Mouse (Mus musculus) ES-Bruce4 (cell line): ENCODE results near the gene Actn3. TPM values are rescaled to one million over a fixed set of nuclear protein-coding genes. Genes with fewer than 3 reads are reported as not detected.
A peak's percentile ranks its signal among the peaks of the same experiment; 100 is the strongest.

ENCODE experiments used
- H3K27ac ChIP-seq: 2 replicates; pipeline ENCODE4 v1.5.1; 2012; ENCODE audit warnings: low read length, inconsistent platforms; ENCODE audit not compliant: insufficient read depth
- H3K27me3 ChIP-seq: 2 replicates; pipeline ENCODE4 v1.6.1; 2012; ENCODE audit warnings: mild to moderate bottlenecking, low read length, inconsistent platforms; ENCODE audit not compliant: control insufficient read depth, poor library complexity, insufficient read depth, severe bottlenecking
- H3K36me3 ChIP-seq: 2 replicates; pipeline ENCODE4 v1.6.1; 2012; ENCODE audit warnings: inconsistent platforms, mild to moderate bottlenecking, low read length, moderate library complexity; ENCODE audit not compliant: control insufficient read depth, poor library complexity, insufficient read depth, severe bottlenecking
- H3K4me1 ChIP-seq: one replicate; pipeline ENCODE4 v1.8.1; 2011; ENCODE audit warnings: low read length; ENCODE audit not compliant: control insufficient read depth, insufficient read depth
- H3K4me3 ChIP-seq: 2 replicates; pipeline ENCODE4 v1.5.1; 2011; ENCODE audit warnings: low read depth, mild to moderate bottlenecking, low read length
- H3K9ac ChIP-seq: 2 replicates; pipeline ENCODE4 v1.6.1; 2012; ENCODE audit warnings: low read depth, mild to moderate bottlenecking, inconsistent platforms; ENCODE audit not compliant: poor library complexity, severe bottlenecking
- H3K9me3 ChIP-seq: replicated peaks from 2 replicates; pipeline ENCODE4 v1.6.1; 2012; ENCODE audit warnings: mild to moderate bottlenecking, low read length, inconsistent platforms; ENCODE audit not compliant: control insufficient read depth, poor library complexity, insufficient read depth, severe bottlenecking
- CTCF ChIP-seq: IDR thresholded peaks from one replicate; pipeline ENCODE4 v1.8.1; 2011; ENCODE audit warnings: low read depth, low read length
- EP300 ChIP-seq: IDR thresholded peaks from 2 replicates; pipeline ENCODE4 v1.6.1; 2011; ENCODE audit warnings: low read depth, low read length; ENCODE audit not compliant: insufficient read depth
- POLR2A ChIP-seq: IDR thresholded peaks from one replicate; pipeline ENCODE4 v1.8.1; 2011; ENCODE audit warnings: low read length; ENCODE audit not compliant: insufficient read depth
- polyA plus RNA-seq: library from polyadenylated mRNA; stranded (reverse); fragments of >200 nt; gene quantifications from 2 replicates; pipeline ENCODE4 v1.2.4, GENCODE M21; 2011; ENCODE audit warnings: low read depth; ENCODE audit not compliant: missing spikeins, insufficient read depth, insufficient read length

Gene Actn3
- polyA plus RNA-seq, 1 experiment: 4.5 TPM

GRCm38 (mm10) chr19:4908107-4908506, 30.4 kb upstream of the Actn3 start:
- no peaks in the 10 kb centered on the region for H3K9me3 ChIP-seq
- H3K4me1 ChIP-seq: no peaks in the 10 kb centered on the region
- peaks cover 17% of the 10 kb centered on the region for H3K36me3 ChIP-seq
- no peak overlapping the region for H3K9ac ChIP-seq
- TF ChIP-seq CTCF (peak; percentile 61), EP300 (no peak)
- no peak overlapping the region for H3K4me3 ChIP-seq
- H3K27me3 ChIP-seq: no peaks in the 10 kb centered on the region
- no peak overlapping the region for H3K27ac ChIP-seq

GRCm38 (mm10) chr19:4905979-4906794, 28.5 kb upstream of the Actn3 start, which contains the start of gene Bbs1:
Gene Bbs1 (minus strand): TSS chr19:4906628.
- TF ChIP-seq CTCF: no peak
- Histone ChIP-seq H3K36me3 (peaks cover 6% of the 10 kb centered on the region; the same call in 1 of the 2 replicates), H3K27ac (no peak within 1 kb of the TSS), H3K27me3 (no peaks in the 10 kb centered on the region), H3K4me3 (peak within 1 kb of the TSS; percentile 90), H3K9me3 (no peaks in the 10 kb centered on the region), H3K9ac (peak within 1 kb of the TSS; percentile 60), H3K4me1 (no peaks in the 10 kb centered on the region)

- Histone ChIP-seq H3K9me3 (no peaks in the 10 kb centered on the region), H3K4me1 (no peaks in the 10 kb centered on the region), H3K36me3 (no peaks in the 10 kb centered on the region), H3K27ac (no peak overlapping the region), H3K9ac (no peak overlapping the region), H3K4me3 (no peak overlapping the region), H3K27me3 (no peaks in the 10 kb centered on the region)
- TF ChIP-seq POLR2A (no peak), CTCF (no peak), EP300 (no peak)
These were observed 22.2 kb upstream of the Actn3 start for GRCm38 (mm10) chr19:4899888-4900287.

- H3K27me3 ChIP-seq: no peaks in the 10 kb centered on the region
- H3K27ac ChIP-seq: no peak overlapping the region
- H3K9me3 ChIP-seq: no peaks in the 10 kb centered on the region
- no peaks in the 10 kb centered on the region for H3K36me3 ChIP-seq
- TF ChIP-seq EP300 (no peak), CTCF (no peak), POLR2A (no peak)
- no peak overlapping the region for H3K4me3 ChIP-seq
- H3K4me1 ChIP-seq: no peaks in the 10 kb centered on the region
- no peak overlapping the region for H3K9ac ChIP-seq
These were observed 21.3 kb upstream of the Actn3 start for GRCm38 (mm10) chr19:4898972-4899371.

GRCm38 (mm10) chr19:4896780-4897520, 19.2 kb upstream of the Actn3 start:
- no peak overlapping the region for H3K27ac ChIP-seq
- peak overlapping the region; percentile 1; the same call in 1 of the 2 replicates for H3K4me3 ChIP-seq
- no peak overlapping the region for H3K9ac ChIP-seq
- 0 out of 2 replicates have a peak, but pooled peaks have one; percentile 42 for TF ChIP-seq EP300
- no peak for TF ChIP-seq POLR2A
- TF ChIP-seq CTCF: no peak
- H3K27me3 ChIP-seq: no peaks in the 10 kb centered on the region
- no peaks in the 10 kb centered on the region for H3K36me3 ChIP-seq
- no peaks in the 10 kb centered on the region for H3K4me1 ChIP-seq
- H3K9me3 ChIP-seq: no peaks in the 10 kb centered on the region

GRCm38 (mm10) chr19:4891798-4892197, 14.1 kb upstream of the Actn3 start:
- no peaks in the 10 kb centered on the region for H3K4me1 ChIP-seq
- no peak overlapping the region for H3K27ac ChIP-seq
- H3K4me3 ChIP-seq: no peak overlapping the region
- TF ChIP-seq CTCF (no peak), POLR2A (no peak)
- no peaks in the 10 kb centered on the region for H3K36me3 ChIP-seq
- H3K9me3 ChIP-seq: no peaks in the 10 kb centered on the region
- H3K27me3 ChIP-seq: no peaks in the 10 kb centered on the region
- H3K9ac ChIP-seq: no peak overlapping the region
